Mouse (Mus musculus) thymus, postnatal 4 days (tissue): Measurements from ENCODE around the gene Eef2k.
A peak's percentile ranks its signal among the peaks of the same experiment; 100 is the strongest.
"Not testable (repeated sequence)": the region's sequence is repeated elsewhere in the genome, so short reads cannot be mapped to it uniquely, and the experiment has no call there.

Source experiments
- DNase-seq: peaks from one replicate; pipeline ENCODE4 v3.0.0; 2021

Eef2k gene

GRCm38 (mm10) chr7:120882674-120883073, 40.0 kb downstream of the Eef2k start:
- DNase-seq, result no peak

GRCm38 (mm10) chr7:120883523-120884290, 41.1 kb downstream of the Eef2k start:
- no peak for DNase-seq

GRCm38 (mm10) chr7:120884746-120885145, 42.1 kb downstream of the Eef2k start:
- DNase-seq, result no peak

GRCm38 (mm10) chr7:120893123-120893522, 50.5 kb downstream of the Eef2k start:
- DNase-seq, result no peak

GRCm38 (mm10) chr7:120897054-120897453, 54.4 kb downstream of the Eef2k start:
- no peak for DNase-seq

GRCm38 (mm10) chr7:120897711-120898335, 55.2 kb downstream of the Eef2k start:
- DNase-seq, result no peak

GRCm38 (mm10) chr7:120900191-120900590, 57.6 kb downstream of the Eef2k start:
- DNase-seq, result no peak

- no peak for DNase-seq
These were observed 59.1 kb downstream of the Eef2k start for GRCm38 (mm10) chr7:120901701-120902100.

GRCm38 (mm10) chr7:120902931-120903330, 60.3 kb downstream of the Eef2k start:
- no peak for DNase-seq

GRCm38 (mm10) chr7:120910172-120910571, 67.5 kb downstream of the Eef2k start:
- DNase-seq, result peak; percentile 31

GRCm38 (mm10) chr7:120911268-120911667, 68.6 kb downstream of the Eef2k start:
- not testable (repeated sequence) for DNase-seq

GRCm38 (mm10) chr7:120913332-120913731, 70.7 kb downstream of the Eef2k start:
- DNase-seq, result no peak

- peak; percentile 42 for DNase-seq
These were observed 73.7 kb downstream of the Eef2k start for GRCm38 (mm10) chr7:120916262-120916875.

- DNase-seq, result no peak
These were observed 74.6 kb downstream of the Eef2k start for GRCm38 (mm10) chr7:120917279-120917591.

- peak; percentile 100 for DNase-seq
These were observed 75.2 kb downstream of the Eef2k start, which contains the start of gene Polr3e for GRCm38 (mm10) chr7:120917592-120918461. TSS of gene Polr3e (plus strand) at chr7:120917744.

- peak; percentile 52 for DNase-seq
These were observed 75.9 kb downstream of the Eef2k start for GRCm38 (mm10) chr7:120918526-120918962.

- DNase-seq, result no peak
These were observed 90.5 kb downstream of the Eef2k start for GRCm38 (mm10) chr7:120933110-120933509.

GRCm38 (mm10) chr7:120933680-120934195, 91.1 kb downstream of the Eef2k start:
- DNase-seq, result no peak

GRCm38 (mm10) chr7:120934716-120935115, 92.1 kb downstream of the Eef2k start:
- peak; percentile 65 for DNase-seq

- DNase-seq, result no peak
These were observed 93.9 kb downstream of the Eef2k start for GRCm38 (mm10) chr7:120936522-120936921.

GRCm38 (mm10) chr7:120938206-120938605, 95.6 kb downstream of the Eef2k start:
- no peak for DNase-seq

GRCm38 (mm10) chr7:120940343-120940742, 97.7 kb downstream of the Eef2k start:
- no peak for DNase-seq

GRCm38 (mm10) chr7:120941214-120941613, 98.6 kb downstream of the Eef2k start:
- no peak for DNase-seq
